Mouse (Mus musculus): ENCODE measurements around the gene Cfap45. TPM values are rescaled to one million over a fixed set of nuclear protein-coding genes. Genes with fewer than 3 reads are reported as not detected.

Gene Cfap45
- 0.47 TPM for total RNA-seq (2023)

GRCm38 (mm10) chr1:172520576-172521440 is at the start of gene Cfap45:
Gene Cfap45, plus strand, starts transcription at chr1:172520801.

GRCm38 (mm10) chr1:172475054-172475741 is 45.4 kb upstream of the Cfap45 start, which contains the start of gene Slamf9:
Gene Slamf9, plus strand, starts transcription at chr1:172475358.

GRCm38 (mm10) chr1:172481540-172482280 is 38.9 kb upstream of the Cfap45 start, which contains the start of gene Igsf9:
Gene Igsf9, plus strand, starts transcription at chr1:172481788.

GRCm38 (mm10) chr1:172499765-172500441 is 20.7 kb upstream of the Cfap45 start, which contains the start of gene Tagln2:
Gene Tagln2, plus strand, starts transcription at chr1:172500047.

GRCm38 (mm10) chr1:172555638-172556037 is 35.0 kb downstream of the Cfap45 start, which contains the start of gene Vsig8:
Gene Vsig8, plus strand, starts transcription at chr1:172555938.

GRCm38 (mm10) chr1:172590385-172590784 is 69.8 kb downstream of the Cfap45 start, which contains the start of gene Slamf8:
Gene Slamf8, minus strand, starts transcription at chr1:172590568.

Other genes with a start within 250 kb of the Cfap45 start
- gene Atp1a2, start 222.7 kb upstream of the Cfap45 start, total RNA-seq (2023): not detected
- gene Kcnj9, start 191.5 kb upstream of the Cfap45 start, total RNA-seq (2023): 0.26 TPM
- gene Kcnj10, start 179.6 kb upstream of the Cfap45 start, total RNA-seq (2023): 1.5 TPM
- 29.3 TPM for gene Pigm, start 144.3 kb upstream of the Cfap45 start, total RNA-seq (2023)
- gene Slamf9, start 45.4 kb upstream of the Cfap45 start, total RNA-seq (2023): 0.59 TPM
- 1.3 TPM for gene Igsf9, start 39.0 kb upstream of the Cfap45 start, total RNA-seq (2023)
- 182 TPM for gene Tagln2, start 20.8 kb upstream of the Cfap45 start, total RNA-seq (2023)
- gene Vsig8, start 35.1 kb downstream of the Cfap45 start, total RNA-seq (2023): not detected
- 0.56 TPM for gene Slamf8, start 69.8 kb downstream of the Cfap45 start, total RNA-seq (2023)
- not detected for gene Fcrl6, start 81.8 kb downstream of the Cfap45 start, total RNA-seq (2023)
- gene Dusp23, start 112.2 kb downstream of the Cfap45 start, total RNA-seq (2023): 0.94 TPM
- not detected for gene Crp, start 177.3 kb downstream of the Cfap45 start, total RNA-seq (2023)